Mouse (Mus musculus): ENCODE results near the gene Espn. TPM values are rescaled to one million over a fixed set of nuclear protein-coding genes. Genes with fewer than 3 reads are reported as not detected.

Espn gene
- polyA plus RNA-seq, 1 experiment from 2014 or later = 13.8 TPM

GRCm38 (mm10) chr4:152110689-152111088 lies 41.5 kb downstream of the Espn start:
- no peaks in the 10 kb centered on the region for H3K9me3 ChIP-seq (ENCODE audit: control insufficient read depth, low read length)
- no peak overlapping the region for H3K27ac ChIP-seq (replicated peaks)
- H3K4me2 ChIP-seq (replicated peaks; ENCODE audit: low read depth) = no peak overlapping the region
- no peaks in the 10 kb centered on the region for H3K27me3 ChIP-seq (ENCODE audit: control insufficient read depth, insufficient read depth, low read length)
- H3K36me3 ChIP-seq (ENCODE audit: control insufficient read depth, insufficient read depth, low read length) = peaks cover 14% of the 10 kb centered on the region
- no peak overlapping the region for H3K4me3 ChIP-seq (ENCODE audit: low read depth, low read length)
- 82% methylated on average over 4 of the region's 4 CpGs for WGBS
- no peak overlapping the region for H3K9ac ChIP-seq (ENCODE audit: low read length)
- H3K4me1 ChIP-seq (replicated peaks; ENCODE audit: control insufficient read depth, insufficient read depth) = no peaks in the 10 kb centered on the region
- DNase-seq (ENCODE audit: low spot score) = no peak
- no peak for ATAC-seq (ENCODE audit: low FRiP score, low TSS enrichment)
- no peak for TF ChIP-seq CTCF (IDR thresholded peaks at IDR 0.05; ENCODE audit: low read depth)
- TF ChIP-seq EP300 (optimal IDR thresholded peaks at IDR 0.05) = no peak

GRCm38 (mm10) chr4:152109509-152109908 lies 42.7 kb downstream of the Espn start:
- 66% methylated on average over 3 of the region's 3 CpGs for WGBS
- Histone ChIP-seq H3K4me1 (replicated peaks; ENCODE audit: control insufficient read depth, insufficient read depth) (no peaks in the 10 kb centered on the region), H3K9ac (ENCODE audit: low read length) (no peak overlapping the region), H3K9me3 (ENCODE audit: control insufficient read depth, low read length) (no peaks in the 10 kb centered on the region), H3K27me3 (ENCODE audit: control insufficient read depth, insufficient read depth, low read length) (no peaks in the 10 kb centered on the region), H3K4me3 (ENCODE audit: low read depth, low read length) (no peak overlapping the region), H3K27ac (replicated peaks) (no peak overlapping the region), H3K36me3 (ENCODE audit: control insufficient read depth, insufficient read depth, low read length) (peaks cover 14% of the 10 kb centered on the region), H3K4me2 (replicated peaks; ENCODE audit: low read depth) (no peak overlapping the region)
- ATAC-seq (ENCODE audit: low FRiP score, low TSS enrichment) (no peak), DNase-seq (ENCODE audit: low spot score) (no peak)
- peak; percentile 30 for TF ChIP-seq CTCF (IDR thresholded peaks at IDR 0.05; ENCODE audit: low read depth)
- no peak for TF ChIP-seq EP300 (optimal IDR thresholded peaks at IDR 0.05)

- Histone ChIP-seq H3K9ac (ENCODE audit: low read length) (no peak overlapping the region), H3K36me3 (ENCODE audit: control insufficient read depth, insufficient read depth, low read length) (peaks cover 12% of the 10 kb centered on the region), H3K27ac (replicated peaks) (no peak overlapping the region), H3K4me1 (replicated peaks; ENCODE audit: control insufficient read depth, insufficient read depth) (no peaks in the 10 kb centered on the region), H3K4me3 (ENCODE audit: low read depth, low read length) (no peak overlapping the region), H3K4me2 (replicated peaks; ENCODE audit: low read depth) (no peak overlapping the region; the same call in 1 of the 2 replicates), H3K27me3 (ENCODE audit: control insufficient read depth, insufficient read depth, low read length) (no peaks in the 10 kb centered on the region), H3K9me3 (ENCODE audit: control insufficient read depth, low read length) (no peaks in the 10 kb centered on the region)
- DNase-seq (ENCODE audit: low spot score) = no peak
- no peak for TF ChIP-seq CTCF (IDR thresholded peaks at IDR 0.05; ENCODE audit: low read depth)
- TF ChIP-seq EP300 (optimal IDR thresholded peaks at IDR 0.05) = no peak
- 94% methylated on average over 5 of the region's 5 CpGs for WGBS
- no peak for ATAC-seq (ENCODE audit: low FRiP score, low TSS enrichment)
These were observed 43.5 kb downstream of the Espn start for GRCm38 (mm10) chr4:152108673-152109072.

- ATAC-seq (ENCODE audit: low FRiP score, low TSS enrichment) = peak; percentile 92
- Histone ChIP-seq H3K9ac (ENCODE audit: low read length) (peak overlapping the region; percentile 41), H3K9me3 (ENCODE audit: control insufficient read depth, low read length) (no peaks in the 10 kb centered on the region), H3K27me3 (ENCODE audit: control insufficient read depth, insufficient read depth, low read length) (no peaks in the 10 kb centered on the region), H3K36me3 (ENCODE audit: control insufficient read depth, insufficient read depth, low read length) (peaks cover 13% of the 10 kb centered on the region), H3K4me3 (ENCODE audit: low read depth, low read length) (peak overlapping the region; percentile 36), H3K4me2 (replicated peaks; ENCODE audit: low read depth) (peak overlapping the region; percentile 69), H3K27ac (replicated peaks) (peak overlapping the region; percentile 90), H3K4me1 (replicated peaks; ENCODE audit: control insufficient read depth, insufficient read depth) (no peaks in the 10 kb centered on the region)
- 25% methylated on average over 30 of the region's 30 CpGs for WGBS
- no peak for TF ChIP-seq CTCF (IDR thresholded peaks at IDR 0.05; ENCODE audit: low read depth)
- TF ChIP-seq EP300 (optimal IDR thresholded peaks at IDR 0.05) = no peak
- DNase-seq (ENCODE audit: low spot score) = peak; percentile 96
These were observed 44.1 kb downstream of the Espn start for GRCm38 (mm10) chr4:152107971-152108509.

- Histone ChIP-seq H3K9ac (ENCODE audit: low read length) (peak overlapping the region; percentile 41; the same call in 1 of the 2 replicates), H3K27ac (replicated peaks) (peak overlapping the region; percentile 90), H3K9me3 (ENCODE audit: control insufficient read depth, low read length) (no peaks in the 10 kb centered on the region), H3K4me1 (replicated peaks; ENCODE audit: control insufficient read depth, insufficient read depth) (no peaks in the 10 kb centered on the region), H3K36me3 (ENCODE audit: control insufficient read depth, insufficient read depth, low read length) (peaks cover 15% of the 10 kb centered on the region), H3K27me3 (ENCODE audit: control insufficient read depth, insufficient read depth, low read length) (no peaks in the 10 kb centered on the region), H3K4me2 (replicated peaks; ENCODE audit: low read depth) (peak overlapping the region; percentile 69), H3K4me3 (ENCODE audit: low read depth, low read length) (peak overlapping the region; percentile 36)
- ATAC-seq (ENCODE audit: low FRiP score, low TSS enrichment) (peak; percentile 87), DNase-seq (ENCODE audit: low spot score) (peak; percentile 94)
- TF ChIP-seq EP300 (optimal IDR thresholded peaks at IDR 0.05) (no peak), CTCF (IDR thresholded peaks at IDR 0.05; ENCODE audit: low read depth) (no peak)
- 16% methylated on average over 23 of the region's 24 CpGs for WGBS
These were observed 44.7 kb downstream of the Espn start for GRCm38 (mm10) chr4:152107493-152107892.

- Histone ChIP-seq H3K4me1 (replicated peaks; ENCODE audit: control insufficient read depth, insufficient read depth) (no peaks in the 10 kb centered on the region), H3K36me3 (ENCODE audit: control insufficient read depth, insufficient read depth, low read length) (peaks cover 21% of the 10 kb centered on the region; the same call in 1 of the 2 replicates), H3K9ac (ENCODE audit: low read length) (no peak overlapping the region), H3K9me3 (ENCODE audit: control insufficient read depth, low read length) (no peaks in the 10 kb centered on the region), H3K4me2 (replicated peaks; ENCODE audit: low read depth) (no peak overlapping the region), H3K27ac (replicated peaks) (peak overlapping the region; percentile 90; the same call in 1 of the 2 replicates), H3K4me3 (ENCODE audit: low read depth, low read length) (no peak overlapping the region), H3K27me3 (ENCODE audit: control insufficient read depth, insufficient read depth, low read length) (no peaks in the 10 kb centered on the region)
- peak; percentile 3; the same call in 1 of the 2 replicates for ATAC-seq (ENCODE audit: low FRiP score, low TSS enrichment)
- peak; percentile 59 for DNase-seq (ENCODE audit: low spot score)
- WGBS = 66% methylated on average over 9 of the region's 9 CpGs
- peak; percentile 60 for TF ChIP-seq CTCF (IDR thresholded peaks at IDR 0.05; ENCODE audit: low read depth)
- no peak for TF ChIP-seq EP300 (optimal IDR thresholded peaks at IDR 0.05)
These were observed 45.4 kb downstream of the Espn start for GRCm38 (mm10) chr4:152106746-152107145.

Measured in stomach, postnatal 0 days (tissue).